Mouse (Mus musculus) layer of hippocampus, postnatal 14 days (tissue): Measurements from ENCODE around the gene Col18a1. TPM values are rescaled to one million over a fixed set of nuclear protein-coding genes. Genes with fewer than 3 reads are reported as not detected.

Experiments
- DNase-seq, 2 experiments: peaks; one replicate each; pipeline ENCODE4 v3.0.0; 2021 to 2022; ENCODE audit warnings: low spot score in 2 of 2, mixed read lengths in 1 of 2
- long read RNA-seq, 2 experiments: library from polyadenylated mRNA; stranded (forward); transcript quantifications; one replicate each; pipeline ENCODE4 v2.0.0; 2021
- total RNA-seq, 2 experiments: library from RNA; stranded (reverse); gene quantifications; 2 replicates each; pipeline ENCODE4 v1.2.3; 2021

The Col18a1 gene
- 1 to 10 TPM; 7.3 to 9.8 TPM for total RNA-seq
- long read RNA-seq, experiment 1, full-length matches to known transcripts: 3 of 9 reads
- long read RNA-seq, experiment 1, partial matches to known transcripts: 2 of 9 reads
- long read RNA-seq, experiment 1, other reads (novel, unspliced or antisense): 4 of 9 reads
- long read RNA-seq, experiment 2, full-length matches to known transcripts: 4 of 16 reads
- long read RNA-seq, experiment 2, partial matches to known transcripts: 2 of 16 reads
- long read RNA-seq, experiment 2, other reads (novel, unspliced or antisense): 10 of 16 reads

GRCm38 (mm10) chr10:77165963-77166717 lies at the start of gene Col18a1:
Gene Col18a1, minus strand, starts transcription at chr10:77166548.
- DNase-seq: no peak

DNA sequence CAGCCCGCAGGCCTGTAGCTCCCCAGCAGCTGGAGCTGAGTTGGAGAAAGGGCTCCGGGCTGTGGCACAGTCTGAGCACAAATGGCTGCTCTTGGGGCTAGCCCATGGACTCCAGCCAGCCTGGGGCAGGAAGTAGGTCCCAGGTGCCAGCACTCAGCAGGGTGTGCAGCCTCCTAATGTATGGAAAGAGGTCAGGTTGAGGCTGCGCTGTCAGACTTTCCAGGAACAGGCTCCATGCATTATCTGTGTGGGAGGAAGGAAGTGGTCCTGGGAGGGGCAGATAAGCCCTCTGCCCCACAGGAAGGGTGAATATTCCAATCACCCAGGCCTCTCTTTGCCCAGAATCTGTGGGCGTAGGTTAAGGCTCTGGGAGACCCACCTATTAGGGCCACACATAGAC lies 49.3 kb upstream of the Col18a1 start:
- no peak for DNase-seq

DNA sequence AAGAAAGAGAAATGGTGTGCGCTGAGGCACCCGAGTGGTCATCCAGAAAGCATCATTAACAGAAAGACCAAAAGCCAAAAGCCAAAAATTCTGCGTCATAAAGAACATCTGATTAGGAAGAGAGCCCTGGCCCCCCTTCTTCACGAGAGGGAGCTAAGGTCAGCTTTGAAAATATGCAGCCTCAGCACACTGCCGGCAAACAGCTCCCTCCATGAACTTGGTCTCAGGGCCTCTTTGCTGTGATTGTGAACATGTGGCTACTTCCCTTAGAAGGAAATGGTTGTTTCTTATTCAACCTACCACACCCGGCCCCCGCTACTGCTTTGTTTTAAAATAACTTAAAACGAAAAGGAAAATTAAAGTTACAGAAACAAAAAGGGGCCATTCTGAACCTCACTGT lies 48.2 kb upstream of the Col18a1 start:
- no peak for DNase-seq

GRCm38 (mm10) chr10:77213483-77213882 lies 47.1 kb upstream of the Col18a1 start:
- no peak for DNase-seq

DNA sequence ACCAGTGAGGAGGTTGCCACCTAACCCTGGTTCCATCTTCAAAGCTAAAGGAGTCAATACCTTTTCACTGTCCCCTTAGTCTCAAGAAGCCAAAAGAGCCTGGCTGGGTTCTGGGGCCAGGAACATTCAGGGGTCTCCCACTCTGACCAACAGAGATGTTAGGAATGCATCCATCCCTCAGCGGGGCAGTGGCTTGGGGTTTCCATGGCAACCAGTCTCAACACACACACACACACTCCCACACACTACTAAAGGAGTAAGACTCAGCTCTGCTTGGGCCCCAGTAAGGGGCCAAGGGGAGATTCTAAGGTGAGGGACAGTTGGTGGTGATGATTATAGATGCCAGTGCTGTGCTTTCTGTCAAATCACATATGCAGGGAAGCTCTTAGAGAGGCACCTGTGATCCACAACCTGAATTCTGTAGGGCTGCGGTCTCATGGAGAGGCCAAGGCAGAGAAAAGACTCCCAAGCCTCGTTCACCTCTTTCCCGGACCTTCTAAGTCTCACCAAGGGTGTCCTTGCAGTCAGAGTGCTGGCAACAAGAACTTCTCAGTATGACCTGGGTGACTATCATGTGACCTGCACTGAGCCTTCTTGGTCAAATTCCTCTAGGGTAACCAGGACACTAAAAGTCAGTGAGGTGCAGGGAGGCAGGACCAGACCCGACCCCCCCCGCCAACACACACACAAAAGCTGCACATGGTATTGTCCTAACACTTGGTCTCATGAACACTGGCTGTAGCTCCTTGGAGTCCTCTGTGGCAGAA lies 46.2 kb upstream of the Col18a1 start:
- no peak for DNase-seq

- no peak for DNase-seq
These were observed 44.8 kb upstream of the Col18a1 start for GRCm38 (mm10) chr10:77211116-77211570.

- no peak for DNase-seq
These were observed 44.3 kb upstream of the Col18a1 start for GRCm38 (mm10) chr10:77210666-77211065.

DNA sequence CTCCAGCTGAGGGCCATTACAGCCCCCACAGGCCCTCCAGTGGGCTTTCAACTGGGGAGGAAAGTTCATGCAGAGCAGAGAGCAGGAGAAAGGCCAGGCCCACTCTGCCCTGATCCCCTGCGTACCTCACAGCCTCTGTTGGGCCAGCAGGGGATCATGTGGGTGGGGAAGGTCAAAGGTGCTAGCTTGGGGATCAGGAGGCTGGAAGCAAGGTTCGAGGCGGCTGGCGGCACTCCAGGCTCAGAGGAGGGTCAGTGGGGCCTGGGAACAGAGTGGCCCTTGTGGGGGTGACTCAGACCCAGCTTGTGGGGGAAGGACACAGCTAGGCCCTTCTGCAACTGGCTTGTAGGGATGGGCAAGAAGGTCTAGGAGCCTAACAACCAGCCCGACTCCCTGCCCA lies 42.9 kb upstream of the Col18a1 start:
- DNase-seq: no peak

DNA sequence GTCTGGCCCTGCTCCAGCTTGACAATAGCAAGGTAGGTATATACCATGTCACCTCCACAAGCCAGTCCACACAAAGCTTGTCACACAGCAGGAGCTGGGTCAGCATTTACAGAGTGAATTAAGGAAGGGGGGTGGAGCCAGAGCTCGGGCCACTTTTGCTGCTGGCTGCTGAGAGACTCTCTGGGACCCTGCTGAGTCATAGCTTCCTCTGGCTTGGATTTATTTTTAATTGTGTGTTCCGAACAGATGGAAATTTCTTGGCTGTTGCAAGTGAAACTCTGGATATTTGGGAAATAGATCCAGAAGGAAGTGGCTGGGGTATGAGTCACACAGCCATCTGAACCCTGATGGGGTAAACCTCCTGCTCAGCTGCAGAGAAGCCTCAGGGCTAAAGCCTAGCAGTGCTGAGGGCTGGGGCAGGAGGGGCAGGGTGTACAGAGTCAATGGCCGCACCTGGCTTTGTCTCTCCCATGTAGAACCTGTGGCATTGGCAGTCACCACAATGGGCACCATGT lies 40.3 kb upstream of the Col18a1 start:
- DNase-seq: peak; percentile 37 to 50

DNA sequence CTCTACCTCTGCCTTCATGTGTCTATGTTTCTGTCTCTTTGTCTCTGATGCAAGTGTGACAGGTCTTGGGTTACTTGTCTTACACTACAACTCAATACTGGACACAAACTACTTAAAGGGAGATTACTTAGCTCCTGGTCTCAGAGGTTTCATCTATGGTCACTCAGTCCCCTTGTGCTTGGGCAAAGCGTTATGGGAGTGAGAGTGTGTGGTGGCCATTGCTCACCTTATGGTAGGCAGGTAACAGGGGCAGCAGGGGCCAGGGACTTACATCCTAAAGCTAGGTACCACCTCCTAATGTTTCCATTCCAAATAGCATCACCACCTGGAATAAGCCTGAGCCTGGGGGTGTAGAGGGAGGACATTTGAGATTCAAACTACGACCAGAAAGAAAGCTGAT lies 39.8 kb upstream of the Col18a1 start:
- no peak for DNase-seq

DNA sequence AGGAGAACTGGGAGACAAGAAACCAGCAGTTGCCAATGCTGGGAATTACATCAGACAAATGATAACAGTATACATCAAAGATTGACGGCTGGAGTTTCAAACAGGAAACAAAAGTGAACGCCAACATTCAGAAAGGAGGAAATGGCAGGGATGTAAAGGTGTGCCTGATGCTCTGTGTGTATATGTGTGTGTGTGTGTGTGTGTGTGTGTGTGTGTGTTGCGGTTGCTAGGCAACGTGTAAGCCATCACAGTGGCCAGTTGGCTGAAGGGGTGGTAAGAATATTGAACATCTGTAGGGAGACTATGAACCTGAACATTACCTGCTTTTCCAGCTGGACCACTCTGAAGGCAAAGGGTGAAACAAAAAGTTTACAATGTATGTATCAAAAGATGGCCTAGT lies 37.6 kb upstream of the Col18a1 start:
- DNase-seq: no peak

DNA sequence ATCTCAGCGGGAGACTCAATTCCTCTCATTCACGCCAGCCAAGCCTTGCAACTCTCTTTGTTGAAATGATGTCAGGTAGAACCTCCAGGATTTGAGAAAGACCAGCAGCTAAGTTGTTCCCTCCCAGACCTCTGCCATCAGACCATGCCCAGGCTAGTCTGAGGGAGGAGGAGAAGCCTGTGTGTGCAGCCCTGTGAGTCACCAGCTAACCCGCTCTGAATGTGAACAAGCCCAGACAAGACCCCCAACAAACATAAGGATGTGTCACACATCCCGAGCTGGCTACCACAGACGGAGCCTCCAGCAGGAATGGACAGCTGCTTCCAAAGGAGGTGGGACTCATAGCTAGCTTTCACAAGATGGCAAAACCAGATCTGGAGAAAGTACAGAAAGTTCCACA lies 35.6 kb upstream of the Col18a1 start:
- DNase-seq: no peak

DNA sequence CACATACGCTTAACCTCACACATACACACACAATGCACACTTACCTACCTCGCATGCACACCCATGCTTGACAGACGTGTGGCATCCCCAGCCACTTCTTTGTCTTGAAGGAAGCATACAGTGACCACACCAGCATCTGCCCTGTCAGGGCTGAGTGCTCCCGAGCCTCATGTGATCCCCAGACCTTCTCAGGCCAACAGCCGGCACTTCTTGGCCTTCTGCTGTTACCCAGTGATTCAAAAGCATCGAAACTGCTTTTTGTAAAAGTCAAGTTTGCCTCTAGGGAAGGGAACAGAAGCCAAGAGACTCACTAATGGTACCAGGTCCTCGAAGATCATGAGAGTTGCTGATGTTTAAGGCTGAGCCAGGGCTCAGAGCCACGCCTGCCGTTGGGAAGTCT lies 33.9 kb upstream of the Col18a1 start:
- DNase-seq: no peak

- DNase-seq: no peak
These were observed 32.9 kb upstream of the Col18a1 start for GRCm38 (mm10) chr10:77199229-77199628.

DNA sequence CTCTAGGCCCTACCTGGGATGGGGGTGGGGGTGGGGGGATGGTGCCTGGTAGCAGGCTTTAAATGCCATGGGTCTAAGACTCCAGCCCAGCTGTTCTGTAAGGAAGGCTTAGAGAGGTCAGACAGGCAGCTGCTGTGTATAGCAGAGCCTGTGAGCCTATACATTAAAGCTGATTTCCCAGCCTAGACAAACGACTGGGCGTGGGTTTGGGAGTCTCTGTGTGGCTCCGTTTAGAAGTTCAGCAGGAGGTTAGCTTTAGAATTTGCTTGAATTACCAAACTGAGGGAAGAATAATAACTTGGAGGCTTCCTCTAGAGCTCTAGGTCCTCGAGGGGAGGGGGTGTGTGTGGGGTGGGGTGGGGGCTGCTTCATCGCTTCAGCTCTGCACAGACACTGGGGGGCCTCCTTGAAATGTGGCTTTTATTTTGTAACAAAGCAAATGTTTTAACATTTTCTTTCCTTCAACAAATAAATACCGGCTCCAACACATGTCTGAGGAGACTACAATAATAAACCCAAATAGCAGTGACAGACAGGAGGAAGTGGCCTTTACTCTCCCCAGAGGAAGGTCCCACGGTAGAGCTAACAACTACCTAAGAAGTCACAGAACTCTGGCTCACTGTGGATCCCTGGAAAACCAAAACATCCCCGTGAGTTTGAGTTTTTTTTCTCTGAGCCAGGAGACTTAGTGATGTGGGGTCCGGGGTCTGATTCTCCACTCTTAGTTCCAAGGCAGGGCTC lies 31.3 kb upstream of the Col18a1 start:
- no peak for DNase-seq

- no peak for DNase-seq
These were observed 30.3 kb upstream of the Col18a1 start for GRCm38 (mm10) chr10:77196676-77197075.

- DNase-seq: no peak
These were observed 29.8 kb upstream of the Col18a1 start for GRCm38 (mm10) chr10:77196115-77196514.

DNA sequence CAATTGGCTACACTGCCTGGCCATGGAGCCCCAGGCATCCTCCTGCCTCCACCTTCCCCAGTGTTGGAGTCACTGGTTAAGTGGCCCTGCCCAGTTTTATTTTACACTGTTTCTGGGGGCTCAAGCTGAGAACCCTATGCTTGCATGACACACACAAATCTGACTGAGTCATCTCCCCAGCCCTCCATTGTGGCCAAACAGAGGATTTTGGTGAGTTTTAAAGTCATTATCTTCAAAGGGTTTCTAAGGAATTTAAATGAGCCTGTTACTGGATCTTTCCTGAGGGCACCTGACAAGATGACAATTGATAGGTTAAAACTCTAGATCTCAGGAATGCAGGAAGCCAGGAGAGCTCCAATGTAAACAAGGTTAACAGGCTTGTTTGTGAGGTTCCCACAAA lies 27.1 kb upstream of the Col18a1 start:
- no peak for DNase-seq

GRCm38 (mm10) chr10:77192745-77193144 lies 26.4 kb upstream of the Col18a1 start:
- DNase-seq: no peak

DNA sequence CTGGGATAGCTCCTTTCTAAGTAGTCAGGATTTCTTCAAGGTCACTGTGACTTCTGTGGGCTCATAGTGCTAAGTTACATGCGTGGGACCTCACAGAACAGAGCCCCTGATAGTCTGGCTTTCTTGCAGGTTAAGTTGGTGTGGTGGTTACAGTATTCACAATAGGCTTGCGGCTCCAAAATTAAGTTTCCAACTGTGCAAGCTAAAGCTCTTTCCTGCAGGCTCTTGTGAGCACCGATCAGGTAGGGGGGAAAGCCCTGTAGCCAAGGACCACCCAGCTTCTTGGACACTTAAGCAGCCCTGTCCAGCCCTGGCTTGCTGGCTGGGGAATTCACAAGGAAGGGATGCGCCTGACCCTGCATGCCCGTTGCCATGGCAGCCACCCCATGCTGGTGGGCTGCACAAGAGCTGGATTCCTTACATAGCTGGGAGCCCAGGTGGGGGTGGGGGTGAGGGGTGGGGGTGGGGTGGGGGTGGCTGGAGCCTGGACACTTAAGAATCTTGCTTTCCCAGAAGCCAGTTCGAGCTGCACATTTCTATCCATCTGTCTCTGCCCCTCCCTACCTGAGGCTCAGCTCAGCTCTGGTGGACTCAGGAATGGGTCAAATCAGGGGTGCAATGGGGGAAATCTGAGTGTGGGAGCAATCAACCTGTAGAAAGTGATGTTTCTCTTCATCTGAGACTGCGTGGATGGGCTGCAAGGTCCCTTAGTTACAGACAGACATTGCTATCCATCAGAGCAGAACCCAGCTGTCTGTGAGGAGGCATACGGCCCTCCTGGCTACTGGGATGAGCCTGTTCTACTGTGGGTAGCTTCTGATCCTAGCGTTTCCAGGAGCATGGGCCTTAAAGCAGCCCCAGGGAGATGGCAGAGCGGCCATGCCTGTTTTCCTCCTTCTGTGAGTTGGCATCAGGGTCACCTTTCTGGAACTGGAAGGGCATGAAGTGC lies 24.9 kb upstream of the Col18a1 start:
- no peak for DNase-seq
